Mouse (Mus musculus) erythroblast, embryonic 14.5 days (primary cell): ENCODE data around the gene Smarcc1. TPM values are rescaled to one million over a fixed set of nuclear protein-coding genes. Genes with fewer than 3 reads are reported as not detected.

ENCODE experiments used
- H3K27me3 ChIP-seq: 2 replicates; pipeline ENCODE4 v1.6.1; 2012; ENCODE audit warnings: inconsistent platforms; ENCODE audit not compliant: control insufficient read depth
- H3K36me3 ChIP-seq: 2 replicates; pipeline ENCODE4 v1.6.1; 2012; ENCODE audit warnings: mild to moderate bottlenecking, inconsistent platforms; ENCODE audit not compliant: control insufficient read depth
- H3K4me1 ChIP-seq: 2 replicates; pipeline ENCODE4 v1.6.1; 2012; ENCODE audit warnings: inconsistent platforms; ENCODE audit not compliant: control insufficient read depth
- H3K4me3 ChIP-seq: replicated peaks from 2 replicates; pipeline ENCODE3; 2012; ENCODE audit warnings: moderate library complexity, mild to moderate bottlenecking, inconsistent platforms
- H3K9me3 ChIP-seq: 2 replicates; pipeline ENCODE4 v1.6.1; 2012; ENCODE audit warnings: low read length, inconsistent platforms, mixed read lengths; ENCODE audit not compliant: control insufficient read depth
- GATA1 ChIP-seq: IDR thresholded peaks from 2 replicates; pipeline ENCODE4 v1.6.1; 2012; ENCODE audit warnings: low read length, inconsistent platforms, mixed read lengths
- TAL1 ChIP-seq: IDR thresholded peaks from 3 replicates; pipeline ENCODE4 v1.6.1; 2012; ENCODE audit warnings: low read length, inconsistent platforms, mixed read lengths
- polyA plus RNA-seq: library from polyadenylated mRNA; stranded (reverse); fragments of >175 nt; gene quantifications from 2 replicates; pipeline ENCODE4 v1.2.3, GENCODE M21; 2012

The Smarcc1 gene
- polyA plus RNA-seq, 1 experiment = 3.9 TPM

DNA sequence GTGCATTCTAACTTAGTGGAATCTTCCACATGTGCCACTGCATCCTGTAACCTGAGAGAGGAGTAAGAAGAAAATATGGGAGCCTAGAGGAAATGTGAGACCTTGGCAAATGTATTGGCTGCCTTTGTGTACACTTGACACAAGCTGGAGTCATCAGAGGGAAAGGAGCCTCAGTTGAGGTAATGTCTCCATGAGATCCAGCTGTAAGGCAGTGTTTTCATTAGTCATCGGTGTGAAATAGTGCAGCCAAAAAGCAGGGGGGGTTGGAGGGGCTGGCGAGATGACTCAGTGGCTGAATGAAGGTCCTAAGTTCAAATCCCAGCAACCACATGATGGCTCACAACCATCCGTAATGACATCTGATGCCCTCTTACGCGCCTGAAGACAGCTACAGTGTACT lies 44.9 kb downstream of the Smarcc1 start:
- Histone ChIP-seq H3K4me1 (no peaks in the 10 kb centered on the region), H3K27me3 (no peaks in the 10 kb centered on the region), H3K36me3 (peaks cover 73% of the 10 kb centered on the region), H3K9me3 (no peaks in the 10 kb centered on the region), H3K4me3 (no peak overlapping the region)
- no peak for TF ChIP-seq TAL1
- TF ChIP-seq GATA1 = no peak

DNA sequence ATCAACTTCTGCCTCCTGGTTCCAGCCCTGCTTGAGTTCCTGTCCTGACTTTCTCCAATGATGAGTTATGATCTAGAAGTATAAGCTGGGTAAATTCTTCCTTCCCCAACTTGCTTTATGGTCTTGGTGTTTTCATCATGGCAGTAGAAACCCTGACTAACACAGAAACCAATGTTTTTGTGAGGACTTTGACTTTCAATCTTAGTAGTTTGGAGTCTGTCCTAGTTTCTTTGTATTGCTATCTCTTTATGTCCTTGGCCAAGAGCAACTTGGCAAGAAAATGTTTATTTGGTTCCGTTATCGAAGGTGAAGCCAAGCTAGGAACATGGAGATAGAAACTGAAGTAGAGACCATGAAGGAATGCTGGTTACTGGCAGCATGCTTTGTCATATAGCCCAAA lies 45.6 kb downstream of the Smarcc1 start:
- H3K4me1 ChIP-seq = no peaks in the 10 kb centered on the region
- no peak overlapping the region for H3K4me3 ChIP-seq
- TF ChIP-seq TAL1 (no peak), GATA1 (no peak)
- peaks cover 73% of the 10 kb centered on the region for H3K36me3 ChIP-seq
- H3K9me3 ChIP-seq = no peaks in the 10 kb centered on the region
- H3K27me3 ChIP-seq = no peaks in the 10 kb centered on the region

DNA sequence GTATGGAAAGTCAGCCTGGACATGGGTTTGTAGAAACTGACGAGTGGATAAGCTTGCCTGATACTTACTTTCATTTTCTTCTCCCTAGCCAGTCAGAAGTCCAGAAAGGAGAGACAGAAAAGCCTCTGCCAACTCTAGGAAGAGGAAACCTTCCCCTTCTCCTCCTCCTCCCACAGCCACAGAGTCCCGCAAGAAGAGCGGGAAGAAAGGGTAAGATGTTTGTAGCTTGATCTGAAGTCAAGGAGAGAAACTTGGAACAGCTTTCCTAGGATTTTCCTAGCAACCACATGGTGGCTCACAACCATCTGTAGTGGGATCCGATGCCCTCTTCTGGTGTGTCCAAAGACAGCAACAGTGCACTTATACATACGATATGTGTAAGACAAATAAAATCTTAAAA lies 53.4 kb downstream of the Smarcc1 start:
- TF ChIP-seq GATA1 (no peak), TAL1 (no peak)
- Histone ChIP-seq H3K27me3 (no peaks in the 10 kb centered on the region), H3K4me3 (no peak overlapping the region), H3K36me3 (peaks cover 85% of the 10 kb centered on the region), H3K9me3 (no peaks in the 10 kb centered on the region), H3K4me1 (no peaks in the 10 kb centered on the region)

DNA sequence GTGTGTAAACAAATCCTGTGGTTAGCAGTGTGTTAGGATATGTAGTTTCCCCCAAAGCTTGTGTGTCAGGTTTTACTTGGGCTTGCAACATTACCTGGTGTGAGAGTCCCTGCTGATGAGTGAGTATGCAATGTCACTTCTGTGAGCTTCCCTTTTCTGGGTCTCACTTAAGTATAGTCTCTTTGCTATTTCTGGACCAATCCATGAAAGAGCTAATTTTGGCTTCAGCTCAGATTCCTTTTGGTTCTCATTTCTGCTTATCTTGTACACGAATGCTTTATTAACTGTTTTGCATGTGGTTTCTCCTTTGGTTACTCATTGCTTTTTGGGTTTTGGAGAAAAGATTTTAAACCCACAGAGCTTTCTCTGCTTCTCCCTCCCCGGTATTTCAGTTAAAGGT lies 82.4 kb downstream of the Smarcc1 start:
- Histone ChIP-seq H3K4me1 (no peaks in the 10 kb centered on the region), H3K4me3 (no peak overlapping the region), H3K27me3 (no peaks in the 10 kb centered on the region), H3K9me3 (no peaks in the 10 kb centered on the region), H3K36me3 (peaks cover 86% of the 10 kb centered on the region)
- TF ChIP-seq TAL1 = no peak
- no peak for TF ChIP-seq GATA1

DNA sequence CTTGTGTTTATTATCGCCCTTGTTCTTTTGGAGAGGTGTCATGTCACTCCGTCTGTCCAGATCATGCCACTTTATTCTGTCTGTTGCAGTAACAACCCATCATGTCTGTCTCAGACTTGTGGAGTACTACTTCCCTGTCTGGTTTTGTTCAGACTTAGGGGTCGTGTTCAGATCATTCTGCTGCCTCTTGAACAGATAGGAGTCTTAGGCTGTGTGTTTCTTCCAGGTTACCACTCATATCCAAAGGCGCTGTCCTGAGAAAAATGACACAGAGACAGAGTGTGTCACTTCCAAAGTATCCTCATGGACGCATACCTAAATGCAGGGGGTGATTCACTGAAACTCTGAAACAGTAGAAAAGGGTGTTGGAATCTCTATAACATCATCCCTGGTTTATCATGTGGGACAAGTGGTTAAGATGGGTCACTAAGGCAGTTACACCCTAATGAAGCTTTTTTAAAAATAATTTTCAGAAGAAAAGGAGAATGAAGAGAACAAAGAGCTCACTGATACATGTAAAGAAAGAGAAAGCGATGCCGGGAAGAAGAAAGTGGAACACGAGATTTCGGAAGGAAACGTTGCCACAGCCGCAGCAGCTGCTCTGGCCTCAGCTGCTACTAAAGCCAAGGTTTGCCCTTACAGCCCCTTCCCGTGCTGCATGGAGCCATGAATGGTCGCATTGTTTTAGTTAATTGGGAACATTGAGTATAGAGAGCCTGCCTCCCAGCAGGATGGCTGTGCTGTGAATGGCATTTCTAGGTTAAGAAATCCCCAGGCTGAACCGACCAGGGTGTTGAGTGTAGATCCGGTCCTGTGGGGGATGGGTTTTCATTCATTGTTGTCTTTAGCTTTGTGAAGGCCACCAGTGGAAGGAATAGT lies 88.3 kb downstream of the Smarcc1 start:
- Histone ChIP-seq H3K9me3 (no peaks in the 10 kb centered on the region), H3K27me3 (no peaks in the 10 kb centered on the region), H3K4me3 (no peak overlapping the region), H3K4me1 (no peaks in the 10 kb centered on the region), H3K36me3 (peaks cover 91% of the 10 kb centered on the region)
- no peak for TF ChIP-seq GATA1
- TF ChIP-seq TAL1 = no peak

DNA sequence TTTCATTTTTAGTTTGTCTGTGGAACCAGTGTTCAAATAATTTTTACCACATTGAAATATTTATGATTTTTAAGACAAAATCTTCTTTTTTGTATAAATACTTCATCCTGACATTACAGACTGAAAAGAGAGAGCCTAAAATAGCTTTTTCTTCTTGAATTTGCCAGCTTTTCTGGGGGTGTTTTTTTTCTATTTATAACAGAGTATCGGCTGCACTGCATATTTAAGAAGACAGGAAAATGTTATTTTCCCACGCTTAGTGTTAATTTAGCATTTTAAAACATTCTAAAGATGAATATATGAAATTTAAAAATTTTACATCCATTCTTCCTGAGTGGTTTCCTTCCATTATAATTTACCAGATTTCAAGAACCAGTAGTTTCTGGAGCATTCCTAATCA lies 88.9 kb downstream of the Smarcc1 start:
- H3K36me3 ChIP-seq = peaks cover 89% of the 10 kb centered on the region
- H3K27me3 ChIP-seq = no peaks in the 10 kb centered on the region
- H3K4me1 ChIP-seq = no peaks in the 10 kb centered on the region
- TF ChIP-seq TAL1 = no peak
- no peak for TF ChIP-seq GATA1
- H3K4me3 ChIP-seq = no peak overlapping the region
- H3K9me3 ChIP-seq = no peaks in the 10 kb centered on the region

DNA sequence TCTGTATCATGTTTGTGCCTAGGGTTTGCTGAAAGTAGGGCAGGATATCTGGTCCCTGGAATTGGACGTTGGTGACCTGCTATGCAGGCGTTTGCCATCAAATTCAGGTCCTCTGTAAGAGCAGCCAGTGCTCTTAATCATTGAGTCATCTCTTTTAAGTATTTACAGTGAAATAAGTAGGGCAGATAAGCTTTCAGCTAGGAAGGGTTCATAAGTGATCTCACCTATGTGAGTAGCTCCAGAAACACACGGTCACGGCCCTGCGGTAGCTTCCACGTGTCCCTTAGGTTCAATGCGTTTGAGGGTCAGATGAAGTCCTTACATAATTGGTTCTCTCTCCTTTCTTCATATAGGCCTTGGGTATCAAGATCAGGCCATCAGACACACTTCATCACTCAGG lies 90.8 kb downstream of the Smarcc1 start:
- no peak overlapping the region for H3K4me3 ChIP-seq
- no peaks in the 10 kb centered on the region for H3K27me3 ChIP-seq
- H3K9me3 ChIP-seq = no peaks in the 10 kb centered on the region
- H3K36me3 ChIP-seq = peaks cover 84% of the 10 kb centered on the region
- TF ChIP-seq GATA1 (no peak), TAL1 (no peak)
- H3K4me1 ChIP-seq = no peaks in the 10 kb centered on the region

DNA sequence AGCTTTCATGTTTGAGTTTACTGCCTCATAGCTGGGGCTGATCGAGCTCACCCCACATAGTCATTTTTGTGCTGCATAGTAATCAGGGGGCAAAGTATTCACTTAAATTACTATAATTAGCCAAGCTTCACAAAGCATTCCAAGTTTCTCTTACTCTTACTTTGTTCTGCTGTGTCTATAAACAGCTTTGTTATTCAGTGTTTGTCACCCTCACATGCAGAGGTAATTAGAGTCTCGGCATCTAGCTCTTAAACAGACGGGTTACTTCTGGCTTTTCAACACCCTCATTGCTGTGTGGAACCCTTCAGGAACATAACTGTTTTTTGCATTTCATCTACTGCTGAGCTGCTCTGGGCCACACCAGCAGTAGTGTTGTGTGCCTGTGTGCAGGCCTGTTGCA lies 91.5 kb downstream of the Smarcc1 start:
- Histone ChIP-seq H3K9me3 (no peaks in the 10 kb centered on the region), H3K27me3 (no peaks in the 10 kb centered on the region), H3K36me3 (peaks cover 84% of the 10 kb centered on the region), H3K4me1 (no peaks in the 10 kb centered on the region), H3K4me3 (no peak overlapping the region)
- TF ChIP-seq GATA1 (no peak), TAL1 (no peak)

DNA sequence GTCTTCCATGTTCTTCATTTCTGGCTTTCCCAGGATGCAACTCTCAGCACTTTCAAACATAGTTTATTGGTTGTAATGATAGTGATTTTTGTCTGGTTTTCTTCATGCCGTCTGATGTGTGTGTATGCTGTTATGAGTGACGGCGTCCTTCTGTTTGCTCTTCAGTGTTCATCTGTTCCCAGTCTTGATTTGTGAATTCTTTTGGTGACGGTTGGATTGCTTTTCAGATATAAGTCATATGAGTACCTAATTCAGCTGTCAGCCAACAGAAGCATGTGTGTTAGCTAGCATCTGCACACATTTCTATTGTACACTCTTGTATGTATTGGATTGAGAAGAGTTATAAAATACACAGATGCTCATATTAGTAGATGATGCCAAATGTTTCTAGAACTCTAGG lies 106.8 kb downstream of the Smarcc1 start:
- H3K36me3 ChIP-seq = peaks cover 78% of the 10 kb centered on the region
- TF ChIP-seq GATA1 = no peak
- TF ChIP-seq TAL1 = no peak
- no peaks in the 10 kb centered on the region for H3K4me1 ChIP-seq
- no peak overlapping the region for H3K4me3 ChIP-seq
- no peaks in the 10 kb centered on the region for H3K9me3 ChIP-seq
- H3K27me3 ChIP-seq = no peaks in the 10 kb centered on the region
